ENCODE assay signal across 9 mouse cellular contexts in the genomic region with DNA sequence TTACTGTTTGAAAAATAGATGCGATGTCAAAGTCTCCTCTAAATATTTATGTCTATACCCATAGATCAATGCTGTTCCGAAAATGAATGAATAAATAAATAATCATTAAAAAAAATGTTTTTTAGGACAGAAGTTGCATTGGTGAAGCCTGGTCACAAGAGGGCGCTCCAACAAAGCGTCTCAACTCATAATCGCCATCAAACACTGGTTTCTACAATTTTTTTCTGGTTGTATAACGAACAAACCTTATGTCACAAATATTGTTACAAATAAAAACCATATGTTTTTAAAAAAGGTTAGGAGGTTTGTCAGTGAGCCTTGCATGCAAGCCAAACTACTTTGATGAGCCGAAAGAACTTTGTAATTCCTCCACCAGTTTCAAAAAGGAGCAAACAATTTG. TPM values are rescaled to one million over a fixed set of nuclear protein-coding genes. Genes with fewer than 3 reads are reported as not detected.
DNase-seq lines count a peak whose midpoint lies in the region; ATAC-seq and TF ChIP-seq lines count a peak whose summit lies in the region.
"Had no signal": no experiment of that assay in that cellular context is flagged by ENCODE, and none has a peak within 500 bp of the region (broad histone marks: within the 10 kb centered on the region; RNA-seq: fewer than 3 reads in every experiment).

No protein-coding gene starts in this region.

- peak; percentile 58 for DNase-seq in heart, postnatal 4 days
- no peak for DNase-seq in spleen, adult 2 months (ENCODE audit: low read depth in 1 of 2, low spot score in 2 of 2)
- no peak for DNase-seq in spleen, postnatal 14 days (ENCODE audit: low spot score in 2 of 2)
- peak; percentile 63 for DNase-seq in brain, adult 2 months (ENCODE audit: low read depth, low spot score)
- peak; percentile 74 for DNase-seq in limb, embryonic 11.5 days (ENCODE audit: low spot score)
- DNase-seq in thymus, postnatal 4 days, result peak; percentile 75

- peak; percentile 40; the same call in 1 of the 2 replicates for TF ChIP-seq CTCF in spleen, adult 2 months (IDR thresholded peaks at IDR 0.05; ENCODE audit: extremely low read depth, insufficient read depth, insufficient read length, insufficient replicate concordance)

- ATAC-seq in heart, embryonic 11.5 days (replicated peaks; ENCODE audit: insufficient number of reproducible peaks, low FRiP score, low TSS enrichment), result no peak
- no peak for ATAC-seq in limb, embryonic 11.5 days (ENCODE audit: insufficient number of reproducible peaks, low FRiP score, low TSS enrichment, low read depth)
- no peak for ATAC-seq in erythroblast, adult 5-6 weeks (replicated peaks; ENCODE audit: low FRiP score, poor library complexity, severe bottlenecking)

- H3K27ac ChIP-seq in heart, embryonic 11.5 days (ENCODE audit: low read depth, low read length), result no peak overlapping the region
- H3K27ac ChIP-seq in spleen, adult 2 months (ENCODE audit: insufficient read depth, low read length), result no peak overlapping the region
- H3K27ac ChIP-seq in limb, embryonic 11.5 days (replicated peaks; ENCODE audit: low read depth, low read length), result no peak overlapping the region
- H3K27ac ChIP-seq: macrophage had no signal

- WGBS in heart, embryonic 11.5 days (ENCODE audit: insufficient replicate concordance), result 18% methylated on average over 7 of the region's 7 CpGs
- 10% methylated on average over 7 of the region's 7 CpGs for WGBS in spleen, adult 2 months
- 12% methylated on average over 7 of the region's 7 CpGs for WGBS in limb, embryonic 11.5 days

- no peak overlapping the region for H3K4me3 ChIP-seq in heart, embryonic 11.5 days (ENCODE audit: low read depth, low read length)
- no peak overlapping the region for H3K4me3 ChIP-seq in spleen, adult 2 months (ENCODE audit: extremely low read depth, insufficient read depth, insufficient read length)
- no peak overlapping the region for H3K4me3 ChIP-seq in limb, embryonic 11.5 days (ENCODE audit: low read depth, low read length)

- H3K9ac ChIP-seq in heart, embryonic 11.5 days (ENCODE audit: low read depth, low read length), result no peak overlapping the region
- H3K9ac ChIP-seq in limb, embryonic 11.5 days (ENCODE audit: low read length), result no peak overlapping the region

- no peaks in the 10 kb centered on the region for H3K36me3 ChIP-seq in heart, embryonic 11.5 days (ENCODE audit: control insufficient read depth, insufficient read depth, low read length)
- no peaks in the 10 kb centered on the region for H3K36me3 ChIP-seq in spleen, adult 2 months (ENCODE audit: control insufficient read depth, insufficient read depth, low read length)
- no peaks in the 10 kb centered on the region for H3K36me3 ChIP-seq in limb, embryonic 11.5 days (ENCODE audit: control insufficient read depth, insufficient read depth, low read length)

- H3K9me3 ChIP-seq in heart, embryonic 11.5 days (replicated peaks; ENCODE audit: control insufficient read depth, low read length), result no peaks in the 10 kb centered on the region
- H3K9me3 ChIP-seq in limb, embryonic 11.5 days (ENCODE audit: control insufficient read depth, low read length), result no peaks in the 10 kb centered on the region

- no peaks in the 10 kb centered on the region for H3K4me1 ChIP-seq in heart, embryonic 11.5 days (ENCODE audit: control insufficient read depth, insufficient read depth, low read length)
- no peaks in the 10 kb centered on the region for H3K4me1 ChIP-seq in spleen, adult 2 months (ENCODE audit: control insufficient read depth, insufficient read depth, insufficient read length)
- H3K4me1 ChIP-seq in limb, embryonic 11.5 days (ENCODE audit: control insufficient read depth, insufficient read depth, low read length), result no peaks in the 10 kb centered on the region

- H3K27me3 ChIP-seq in heart, embryonic 11.5 days (ENCODE audit: control insufficient read depth, insufficient read depth, low read length), result no peaks in the 10 kb centered on the region; the same call in 1 of the 2 replicates
- H3K27me3 ChIP-seq in spleen, adult 2 months (ENCODE audit: control insufficient read depth, insufficient read depth, low read length), result 0 out of 2 replicates have a peak, but pooled peaks cover 2% of the 10 kb centered on the region
- no peaks in the 10 kb centered on the region; the same call in 1 of the 2 replicates for H3K27me3 ChIP-seq in limb, embryonic 11.5 days (ENCODE audit: control insufficient read depth, insufficient read depth, low read length)

- TF ChIP-seq POLR2A in spleen, adult 2 months (IDR thresholded peaks at IDR 0.05; ENCODE audit: low read depth, low read length), result no peak

- no peak overlapping the region for H3K4me2 ChIP-seq in heart, embryonic 11.5 days
- H3K4me2 ChIP-seq in limb, embryonic 11.5 days (ENCODE audit: low read depth, severe bottlenecking), result no peak overlapping the region

RNA-seq across cellular contexts. Expression of a gene that starts 52.2 kb away (rescaled TPM):
- total RNA-seq in heart, postnatal 4 days (2021), result 100 to 1,000 TPM; 251 to 268 TPM
- polyA plus RNA-seq in heart, embryonic 11.5 days (2014; fragmentation: Nextera tagmentation; extraction: Ambion mirVana), result 386 and 425 TPM in 2 replicates
- 50.9 and 55.9 TPM in 2 replicates for polyA plus RNA-seq in spleen, adult 2 months (2012; rRNA removed)
- polyA plus RNA-seq in limb, embryonic 11.5 days (2014; fragmentation: Nextera tagmentation; extraction: Ambion mirVana), result 146 and 153 TPM in 2 replicates
- total RNA-seq in erythroblast, adult 5-6 weeks (2015; ENCODE audit: low replicate concordance), result 112 and 115 TPM in 2 replicates
- total RNA-seq in erythroblast, adult 5-6 weeks (2017; ENCODE audit: low replicate concordance), result 51.4 and 73.2 TPM in 2 replicates

Comparison
In these comparisons a context has a peak if more than half of its experiments do, and no peak if none do; other contexts are left out.
1. DNase-seq: peak in heart, postnatal 4 days (single experiment), brain, adult 2 months (single experiment), limb, embryonic 11.5 days (single experiment) and thymus, postnatal 4 days (single experiment); none in spleen, adult 2 months (0 of 2) and spleen, postnatal 14 days (0 of 2).